Mouse (Mus musculus) neural tube, embryonic 12.5 days (tissue): ENCODE results near the gene Erg28. TPM values are rescaled to one million over a fixed set of nuclear protein-coding genes. Genes with fewer than 3 reads are reported as not detected.

Source experiments
- ATAC-seq: fragments of 200-750 bp; cut with Nextera tagmentation; 2 replicates; pipeline ENCODE4 v1.8.0; 2017; ENCODE audit warnings: low read depth, mild to moderate bottlenecking, moderate TSS enrichment, moderate library complexity; ENCODE audit not compliant: low FRiP score
- H3K27ac ChIP-seq: fragments of 300-500 bp; sonication (generic); 2 replicates; pipeline ENCODE4 v1.5.1; 2016
- H3K27me3 ChIP-seq: fragments of 300-500 bp; sonication (generic); replicated peaks from 2 replicates; pipeline ENCODE4 v1.6.1; 2016; ENCODE audit warnings: mild to moderate bottlenecking
- H3K36me3 ChIP-seq: fragments of 300-500 bp; sonication (generic); 2 replicates; pipeline ENCODE4 v1.6.1; 2016; ENCODE audit warnings: mild to moderate bottlenecking
- H3K4me1 ChIP-seq: fragments of 300-500 bp; sonication (generic); 2 replicates; pipeline ENCODE4 v1.6.1; 2016
- H3K4me2 ChIP-seq: fragments of 300-500 bp; sonication (generic); replicated peaks from 2 replicates; pipeline ENCODE4 v1.6.1; 2016; ENCODE audit warnings: mild to moderate bottlenecking
- H3K4me3 ChIP-seq: fragments of 300-500 bp; sonication (generic); 2 replicates; pipeline ENCODE4 v1.5.1; 2016
- H3K9ac ChIP-seq: fragments of 300-500 bp; sonication (generic); 2 replicates; pipeline ENCODE4 v1.6.1; 2016; ENCODE audit warnings: mild to moderate bottlenecking
- H3K9me3 ChIP-seq: fragments of 300-500 bp; sonication (generic); 2 replicates; pipeline ENCODE4 v1.6.1; 2016; ENCODE audit warnings: mild to moderate bottlenecking
- WGBS: fragments of 180-500 bp; shearing (Covaris S2); methylation state at CpG from one replicate; pipeline ENCODE4 v1.1.7; 2016; 5-methylcytosine and 5-hydroxymethylcytosine counted together
- polyA plus RNA-seq: library from polyadenylated mRNA; unstranded; fragments of >200 nt; fragmentation: Nextera tagmentation; extraction: Ambion mirVana; gene quantifications from 2 replicates; pipeline ENCODE4 v1.2.1, GENCODE M21; 2016

The Erg28 gene
- 86.5 and 91.1 TPM in 2 replicates for polyA plus RNA-seq

DNA sequence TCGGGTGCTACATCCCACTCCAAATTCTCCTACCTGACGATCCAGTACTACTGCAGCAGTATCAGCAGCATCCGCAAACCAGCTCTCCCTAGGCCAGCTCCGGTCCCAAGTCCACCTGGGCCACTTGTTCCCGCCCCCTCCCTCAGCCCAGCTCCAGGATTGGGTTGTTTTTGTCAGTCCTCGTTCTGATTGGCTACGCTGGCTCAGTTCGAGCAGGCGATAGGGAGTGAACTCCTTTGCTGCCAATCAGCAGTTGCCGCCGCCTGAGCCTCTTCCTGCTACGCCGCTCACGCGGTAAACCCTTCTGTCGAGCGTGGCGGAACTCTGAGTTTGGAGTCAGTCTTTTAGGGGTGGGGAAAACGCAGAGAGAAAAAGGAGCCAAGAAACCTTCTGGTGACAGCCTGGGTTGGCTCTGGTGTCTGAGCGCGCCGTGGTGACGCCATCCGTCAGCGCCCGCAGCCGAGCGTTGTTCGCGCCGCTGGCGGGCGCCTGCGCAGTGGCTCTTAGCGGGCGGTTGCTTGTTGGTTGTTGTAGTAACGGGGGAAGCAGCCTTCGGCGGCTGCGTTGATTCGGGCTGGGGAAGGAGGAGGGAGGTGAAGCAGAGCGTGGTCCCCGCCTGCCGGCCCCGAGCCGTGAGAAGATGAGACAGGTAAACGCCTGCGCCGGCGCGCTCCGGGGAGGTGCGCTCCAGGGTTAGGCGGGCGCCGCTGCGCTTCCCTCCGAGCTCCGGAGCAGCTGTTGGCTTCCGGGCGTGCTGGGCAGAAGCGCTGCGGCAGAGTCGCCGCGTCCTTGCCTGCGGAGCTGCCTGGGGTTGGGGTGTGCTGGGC, at the start of gene Erg28, which contains the start of gene Ttll5:
Gene Erg28, minus strand, starts transcription at position 113 of the 827 bp plus-strand sequence.
Gene Ttll5, plus strand, starts transcription at position 222 of the 827 bp plus-strand sequence.
- no peaks in the 10 kb centered on the region for H3K9me3 ChIP-seq
- ATAC-seq, result peak; percentile 100
- peak within 1 kb of the TSS; percentile 85 for H3K4me3 ChIP-seq
- peaks cover 9% of the 10 kb centered on the region for H3K4me1 ChIP-seq
- peaks cover 24% of the 10 kb centered on the region; the same call in 1 of the 2 replicates for H3K36me3 ChIP-seq
- peak within 1 kb of the TSS; percentile 70 for H3K9ac ChIP-seq
- under 1% methylated on average over 67 of the region's 67 CpGs for WGBS
- H3K4me2 ChIP-seq, result peak within 1 kb of the TSS; percentile 84
- no peaks in the 10 kb centered on the region for H3K27me3 ChIP-seq
- H3K27ac ChIP-seq, result peak within 1 kb of the TSS; percentile 90

DNA sequence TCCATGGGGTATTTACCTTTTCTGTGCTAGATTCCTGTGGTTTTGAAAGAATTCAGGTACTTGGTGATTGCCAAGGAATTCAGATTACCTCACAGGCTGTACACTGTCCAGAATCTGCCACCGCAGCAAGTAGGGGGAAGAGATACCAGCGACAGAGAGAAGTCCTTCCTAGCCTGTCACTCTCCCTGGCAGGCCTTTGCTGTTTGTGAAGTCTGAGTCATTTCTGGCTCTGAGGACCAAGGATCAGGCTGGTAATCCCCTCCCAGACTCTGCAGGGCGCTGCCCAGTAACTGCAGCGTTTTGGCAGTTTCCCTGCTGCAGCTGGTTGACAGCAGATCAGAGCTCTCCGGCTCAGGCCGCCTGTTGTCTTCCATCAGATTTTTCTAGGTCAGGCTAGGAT, 45.1 kb upstream of the Erg28 start:
- Histone ChIP-seq H3K27me3 (no peaks in the 10 kb centered on the region), H3K9me3 (no peaks in the 10 kb centered on the region), H3K4me2 (no peak overlapping the region), H3K4me3 (no peak overlapping the region), H3K27ac (no peak overlapping the region), H3K9ac (no peak overlapping the region), H3K36me3 (peaks cover 5% of the 10 kb centered on the region), H3K4me1 (no peaks in the 10 kb centered on the region)
- 72% methylated on average over 6 of the region's 6 CpGs for WGBS
- no peak for ATAC-seq

DNA sequence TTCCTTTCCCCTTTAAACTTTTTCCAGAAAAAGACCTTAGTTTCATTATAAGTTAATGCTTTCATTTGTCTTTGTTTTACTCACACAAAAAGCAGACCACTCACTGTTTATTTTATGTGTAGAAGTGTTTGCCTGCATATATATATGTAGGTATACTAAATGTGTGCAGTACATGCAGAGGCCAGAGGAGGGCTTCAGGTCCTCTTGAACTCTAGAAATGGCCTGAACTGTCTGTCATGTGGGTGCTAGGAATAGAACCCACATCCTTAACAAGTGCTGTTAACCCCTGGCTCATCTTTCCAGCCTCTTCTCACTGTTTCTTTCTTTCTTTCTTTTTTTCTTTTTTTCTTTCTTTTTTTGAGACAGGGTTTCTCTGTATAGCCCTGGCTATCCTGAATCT, 42.8 kb upstream of the Erg28 start:
- Histone ChIP-seq H3K36me3 (peaks cover 7% of the 10 kb centered on the region; the same call in 1 of the 2 replicates), H3K4me1 (no peaks in the 10 kb centered on the region)
- no peak for ATAC-seq

DNA sequence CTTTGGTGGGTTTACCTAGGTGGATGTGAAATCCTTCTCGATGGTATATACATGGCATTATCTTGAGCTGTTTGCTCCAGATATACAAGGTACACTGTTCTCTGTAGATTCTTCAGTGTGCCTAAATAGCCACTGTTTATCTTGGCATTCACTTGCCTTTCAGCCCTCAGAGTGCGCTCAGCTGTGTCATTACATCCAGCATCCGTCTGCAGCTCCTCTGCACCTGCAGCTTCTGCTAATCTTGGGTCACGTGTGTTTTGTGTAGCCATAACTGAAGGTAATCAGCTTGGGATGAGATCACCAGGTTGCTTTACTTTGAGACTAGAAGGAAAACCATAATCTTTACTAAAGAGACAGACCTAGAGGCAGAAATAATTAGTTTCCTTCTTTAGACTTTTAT, 42.3 kb upstream of the Erg28 start:
- whole genome bisulfite sequencing, result 81% methylated on average over 4 of the region's 4 CpGs
- Histone ChIP-seq H3K27me3 (no peaks in the 10 kb centered on the region), H3K27ac (no peak overlapping the region), H3K36me3 (peaks cover 7% of the 10 kb centered on the region; the same call in 1 of the 2 replicates), H3K4me2 (no peak overlapping the region), H3K9ac (no peak overlapping the region), H3K4me1 (no peaks in the 10 kb centered on the region), H3K4me3 (no peak overlapping the region), H3K9me3 (no peaks in the 10 kb centered on the region)
- no peak for ATAC-seq

More for the DNA sequence above, 42.8 kb upstream of the Erg28 start:
- no peak overlapping the region for H3K9ac ChIP-seq
- no peak overlapping the region for H3K27ac ChIP-seq
- no peaks in the 10 kb centered on the region for H3K9me3 ChIP-seq
- H3K27me3 ChIP-seq, result no peaks in the 10 kb centered on the region
- H3K4me3 ChIP-seq, result no peak overlapping the region
- H3K4me2 ChIP-seq, result no peak overlapping the region

DNA sequence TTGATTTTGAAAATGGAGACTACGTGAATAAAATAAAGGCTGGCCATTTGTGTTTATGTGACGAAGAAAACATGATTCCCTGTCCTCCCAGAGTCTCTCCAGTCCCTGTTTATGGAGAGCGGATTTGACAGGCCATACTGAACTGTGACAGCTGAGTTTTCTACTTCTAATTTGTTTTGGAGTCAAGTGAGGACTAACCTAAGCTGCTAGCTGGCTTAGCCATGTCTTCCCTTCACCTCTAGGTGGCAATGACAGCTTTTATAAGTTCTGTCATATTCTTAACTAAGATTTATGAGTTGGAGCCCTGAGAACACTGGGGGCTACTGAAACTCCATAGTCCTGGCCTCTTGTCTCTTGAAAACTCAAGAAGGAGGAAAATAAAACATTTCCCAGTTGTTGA, 41.2 kb upstream of the Erg28 start:
- 95% methylated on average over 3 of the region's 3 CpGs for WGBS
- no peaks in the 10 kb centered on the region for H3K4me1 ChIP-seq
- H3K27ac ChIP-seq, result no peak overlapping the region
- peaks cover 7% of the 10 kb centered on the region; the same call in 1 of the 2 replicates for H3K36me3 ChIP-seq
- ATAC-seq, result no peak
- H3K9me3 ChIP-seq, result no peaks in the 10 kb centered on the region
- H3K9ac ChIP-seq, result no peak overlapping the region
- no peak overlapping the region for H3K4me3 ChIP-seq
- no peak overlapping the region for H3K4me2 ChIP-seq
- H3K27me3 ChIP-seq, result no peaks in the 10 kb centered on the region

DNA sequence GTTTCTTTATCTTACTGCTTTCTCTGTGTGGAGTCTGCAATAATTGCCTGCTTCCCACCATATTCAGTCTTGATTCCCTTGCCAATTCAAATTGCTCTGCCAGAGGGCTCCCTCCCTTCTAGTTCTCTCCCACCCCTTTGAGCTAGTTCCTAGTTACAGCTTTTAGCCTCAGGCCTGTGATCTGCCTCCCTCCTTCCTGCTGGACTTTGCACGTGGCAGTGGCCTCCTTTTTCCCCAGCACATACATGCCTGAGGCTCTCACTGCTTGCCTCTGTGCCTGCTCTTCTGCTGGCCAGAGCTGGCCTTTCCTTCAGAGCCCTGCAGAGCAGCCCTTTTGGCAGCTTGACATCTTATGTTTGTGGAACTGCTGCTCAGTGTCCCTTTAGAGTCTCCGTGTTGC, 38.2 kb upstream of the Erg28 start:
- H3K9me3 ChIP-seq, result no peaks in the 10 kb centered on the region
- no peaks in the 10 kb centered on the region for H3K27me3 ChIP-seq
- 0 out of 2 replicates have a peak, but pooled peaks cover 8% of the 10 kb centered on the region for H3K36me3 ChIP-seq
- no peak overlapping the region for H3K9ac ChIP-seq
- H3K4me2 ChIP-seq, result no peak overlapping the region
- ATAC-seq, result no peak
- 55% methylated on average over 2 of the region's 2 CpGs for WGBS
- H3K4me3 ChIP-seq, result no peak overlapping the region
- no peaks in the 10 kb centered on the region for H3K4me1 ChIP-seq
- H3K27ac ChIP-seq, result no peak overlapping the region

DNA sequence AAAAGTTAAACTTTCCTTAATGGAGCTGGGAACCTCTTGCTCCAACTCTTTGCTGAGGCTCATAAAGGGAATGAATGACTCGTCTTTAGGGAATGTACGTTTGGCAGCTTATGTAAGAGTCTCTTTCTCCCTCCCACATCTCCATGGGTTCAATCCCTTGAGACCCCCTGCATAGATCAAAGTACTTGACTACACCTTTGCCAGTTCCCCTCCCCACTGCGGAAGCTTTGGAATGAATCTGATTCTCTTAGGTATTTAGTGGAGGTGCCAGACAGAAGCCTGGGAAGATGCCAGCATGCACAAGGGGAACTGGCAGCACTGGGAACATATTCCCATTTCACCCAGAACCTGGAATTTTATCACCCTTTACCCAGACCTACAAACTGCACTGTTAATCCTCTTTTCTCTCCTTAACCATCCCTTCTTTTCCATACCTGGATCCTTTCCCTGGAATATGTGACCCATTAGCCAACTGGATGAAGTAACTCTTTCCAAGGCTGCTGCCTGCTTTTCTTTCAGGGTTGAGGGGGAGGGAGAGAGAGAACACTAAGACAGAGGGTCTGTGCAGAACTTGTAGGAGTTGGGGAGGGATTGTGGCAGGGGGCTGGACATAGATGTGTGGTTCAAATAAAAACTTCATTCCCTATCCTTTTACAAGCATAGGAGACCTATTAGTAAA, 35.3 kb upstream of the Erg28 start:
- no peaks in the 10 kb centered on the region for H3K4me1 ChIP-seq
- WGBS, result 46% methylated on average over 3 of the region's 3 CpGs
- H3K4me2 ChIP-seq, result no peak overlapping the region

DNA sequence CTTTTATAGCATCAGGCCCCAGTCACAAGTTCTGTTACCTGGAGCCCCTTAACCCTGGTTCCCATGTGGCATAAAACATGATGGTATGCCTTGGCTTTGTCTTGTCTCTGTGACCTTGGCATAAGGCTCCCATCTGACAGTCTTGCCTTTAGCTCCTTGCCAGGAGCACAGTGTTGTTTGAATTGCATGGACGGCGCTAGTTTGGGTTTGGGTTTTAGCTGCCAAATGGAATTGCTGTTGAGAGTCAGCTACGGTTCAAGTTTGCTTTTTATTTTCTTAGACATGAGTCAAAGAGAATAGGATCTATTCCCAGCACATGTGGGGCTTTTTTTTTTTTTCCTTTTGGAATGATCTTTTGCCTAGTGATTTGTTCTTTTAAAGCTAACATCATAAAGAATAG, 34.8 kb upstream of the Erg28 start:
- Histone ChIP-seq H3K9ac (no peak overlapping the region), H3K27ac (no peak overlapping the region), H3K4me3 (no peak overlapping the region), H3K27me3 (no peaks in the 10 kb centered on the region), H3K4me1 (no peaks in the 10 kb centered on the region), H3K36me3 (0 out of 2 replicates have a peak, but pooled peaks cover 4% of the 10 kb centered on the region), H3K9me3 (no peaks in the 10 kb centered on the region), H3K4me2 (no peak overlapping the region)
- no peak for ATAC-seq
- 85% methylated on average over 3 of the region's 3 CpGs for WGBS

More for the DNA sequence above, 35.3 kb upstream of the Erg28 start:
- no peaks in the 10 kb centered on the region for H3K27me3 ChIP-seq
- no peak overlapping the region for H3K27ac ChIP-seq
- no peak overlapping the region for H3K4me3 ChIP-seq
- H3K9ac ChIP-seq, result no peak overlapping the region
- no peak for ATAC-seq
- H3K9me3 ChIP-seq, result no peaks in the 10 kb centered on the region
- H3K36me3 ChIP-seq, result 0 out of 2 replicates have a peak, but pooled peaks cover 8% of the 10 kb centered on the region

DNA sequence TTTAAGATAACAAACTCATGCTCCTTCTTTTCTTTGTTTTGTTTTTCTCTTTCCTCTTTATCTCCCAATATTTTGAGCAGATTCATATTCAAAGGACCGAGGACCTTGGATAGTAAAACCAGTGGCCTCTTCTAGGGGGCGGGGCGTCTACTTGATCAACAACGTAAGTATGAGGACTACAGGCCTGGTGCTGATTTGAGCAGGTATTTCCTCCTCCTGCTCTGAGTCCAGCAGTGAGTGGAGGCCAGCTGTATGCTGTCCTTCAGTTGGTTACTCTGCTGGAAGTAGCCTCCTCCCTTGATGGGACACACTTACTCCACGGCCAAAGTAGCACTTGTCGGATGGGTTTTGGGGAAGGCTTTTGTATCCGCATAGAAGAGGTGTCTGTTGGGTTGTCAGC, 33.0 kb upstream of the Erg28 start:
- WGBS, result 92% methylated on average over 7 of the region's 7 CpGs
- ATAC-seq, result no peak

DNA sequence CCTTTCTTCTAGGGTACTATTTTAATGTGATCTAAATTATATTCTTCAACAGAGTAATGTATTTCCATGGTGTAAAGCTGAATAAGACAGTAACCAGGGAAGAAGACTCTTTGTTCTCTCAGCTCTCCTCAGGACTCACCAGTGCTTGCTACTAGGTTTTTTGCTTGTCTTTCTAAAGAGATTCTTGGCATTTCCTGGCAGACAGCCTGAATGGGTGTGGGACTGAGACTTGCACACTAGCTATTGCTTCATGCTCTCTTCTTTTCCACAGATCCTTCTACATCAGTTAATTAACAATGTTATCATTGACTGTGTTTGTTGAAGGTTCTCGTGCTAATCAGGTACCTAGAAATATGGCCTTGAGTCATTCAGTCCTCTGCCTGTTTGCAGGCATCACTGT, 29.9 kb upstream of the Erg28 start:
- H3K4me1 ChIP-seq, result no peaks in the 10 kb centered on the region
- H3K4me2 ChIP-seq, result no peak overlapping the region
- no peak overlapping the region for H3K9ac ChIP-seq
- ATAC-seq, result no peak
- no peaks in the 10 kb centered on the region for H3K9me3 ChIP-seq
- H3K4me3 ChIP-seq, result no peak overlapping the region
- H3K36me3 ChIP-seq, result peaks cover 9% of the 10 kb centered on the region; the same call in 1 of the 2 replicates
- no peaks in the 10 kb centered on the region for H3K27me3 ChIP-seq
- 89% methylated on average over 1 of the region's 1 CpGs for WGBS
- no peak overlapping the region for H3K27ac ChIP-seq

More for the DNA sequence above, 33.0 kb upstream of the Erg28 start:
- Histone ChIP-seq H3K4me3 (no peak overlapping the region), H3K27ac (no peak overlapping the region), H3K9me3 (no peaks in the 10 kb centered on the region), H3K4me2 (no peak overlapping the region), H3K27me3 (no peaks in the 10 kb centered on the region), H3K4me1 (no peaks in the 10 kb centered on the region), H3K36me3 (peaks cover 4% of the 10 kb centered on the region; the same call in 1 of the 2 replicates), H3K9ac (no peak overlapping the region)

DNA sequence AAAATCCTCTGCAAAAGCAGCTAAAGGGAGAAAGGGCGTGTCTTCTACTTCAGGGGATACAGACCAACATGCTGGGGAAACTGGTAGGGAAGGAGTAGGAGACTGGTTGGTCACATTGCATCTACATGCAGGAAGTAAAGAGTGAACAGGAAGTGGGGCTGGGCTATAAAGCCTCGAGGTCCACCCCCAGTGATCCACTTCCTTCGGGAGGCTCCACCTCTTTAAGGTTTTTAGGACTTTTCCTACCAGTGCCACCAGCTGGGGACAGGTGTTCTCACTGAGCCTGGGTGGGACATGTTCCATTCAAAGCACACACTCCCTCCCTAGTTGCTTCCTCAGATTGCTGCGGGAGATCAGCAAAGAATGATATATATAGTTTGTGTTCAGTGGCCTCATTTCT, 29.5 kb upstream of the Erg28 start:
- no peak overlapping the region for H3K4me3 ChIP-seq
- no peak overlapping the region for H3K9ac ChIP-seq
- H3K36me3 ChIP-seq, result peaks cover 9% of the 10 kb centered on the region; the same call in 1 of the 2 replicates
- no peak overlapping the region for H3K4me2 ChIP-seq
- 90% methylated on average over 4 of the region's 4 CpGs for WGBS
- no peaks in the 10 kb centered on the region for H3K27me3 ChIP-seq
- no peak for ATAC-seq
- H3K4me1 ChIP-seq, result no peaks in the 10 kb centered on the region
- no peaks in the 10 kb centered on the region for H3K9me3 ChIP-seq
- no peak overlapping the region for H3K27ac ChIP-seq

DNA sequence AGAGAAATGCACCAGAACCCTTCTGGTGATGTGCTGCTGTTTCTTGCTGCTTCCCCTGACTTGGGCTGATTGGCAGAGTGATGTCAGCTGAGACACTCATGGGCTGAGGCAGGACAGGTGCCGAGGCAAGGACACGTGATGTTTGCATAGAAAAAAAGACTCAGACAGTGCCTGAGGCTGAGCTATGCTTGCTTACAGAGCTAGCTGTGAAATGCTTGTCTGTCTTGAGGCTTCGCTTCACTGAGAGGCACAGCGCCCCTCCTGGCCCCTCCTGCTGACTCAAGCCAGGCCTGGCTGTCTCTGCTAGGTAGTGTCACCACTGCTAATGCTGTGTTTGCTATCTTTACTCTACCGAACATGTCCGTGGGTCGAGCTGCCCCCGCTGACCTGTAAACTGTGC, 26.3 kb upstream of the Erg28 start:
- Histone ChIP-seq H3K36me3 (peaks cover 8% of the 10 kb centered on the region; the same call in 1 of the 2 replicates), H3K9ac (no peak overlapping the region), H3K4me3 (no peak overlapping the region), H3K4me2 (no peak overlapping the region), H3K27me3 (no peaks in the 10 kb centered on the region), H3K9me3 (no peaks in the 10 kb centered on the region), H3K27ac (no peak overlapping the region), H3K4me1 (no peaks in the 10 kb centered on the region)
- ATAC-seq, result no peak
- WGBS, result 91% methylated on average over 8 of the region's 8 CpGs
